Mouse (Mus musculus) hindbrain, embryonic 10.5 days (tissue): ENCODE results near the gene Bptf. TPM values are rescaled to one million over a fixed set of nuclear protein-coding genes. Genes with fewer than 3 reads are reported as not detected.
"Not testable (repeated sequence)": the region's sequence is repeated elsewhere in the genome, so short reads cannot be mapped to it uniquely, and the experiment has no call there.

ENCODE experiments used
- DNase-seq: peaks from one replicate; pipeline ENCODE4 v3.0.0-alpha.2; 2017; ENCODE audit warnings: low spot score
- H3K27ac ChIP-seq: fragments of 300-500 bp; sonication (generic); 2 replicates; pipeline ENCODE4 v1.5.1; 2016; ENCODE audit warnings: mild to moderate bottlenecking, moderate library complexity
- H3K27me3 ChIP-seq: fragments of 300-500 bp; sonication (generic); 2 replicates; pipeline ENCODE4 v1.6.1; 2016; ENCODE audit warnings: mild to moderate bottlenecking; ENCODE audit not compliant: poor library complexity, insufficient read depth, severe bottlenecking
- H3K36me3 ChIP-seq: fragments of 300-500 bp; sonication (generic); 2 replicates; pipeline ENCODE4 v1.6.1; 2016; ENCODE audit warnings: mild to moderate bottlenecking, moderate library complexity
- H3K4me1 ChIP-seq: fragments of 300-500 bp; sonication (generic); replicated peaks from 2 replicates; pipeline ENCODE4 v1.6.1; 2016; ENCODE audit warnings: mild to moderate bottlenecking
- H3K4me3 ChIP-seq: fragments of 300-500 bp; sonication (generic); 2 replicates; pipeline ENCODE4 v1.5.1; 2016; ENCODE audit warnings: mild to moderate bottlenecking, moderate library complexity
- H3K9me3 ChIP-seq: fragments of 300-500 bp; sonication (generic); 2 replicates; pipeline ENCODE4 v1.6.1; 2016; ENCODE audit warnings: mild to moderate bottlenecking, moderate library complexity
- WGBS: fragments of 180-500 bp; shearing (Covaris S2); methylation state at CpG from one replicate; pipeline ENCODE4 v1.1.7; 2016; 5-methylcytosine and 5-hydroxymethylcytosine counted together
- polyA plus RNA-seq: library from polyadenylated mRNA; unstranded; fragments of >200 nt; fragmentation: Nextera tagmentation; extraction: Ambion mirVana; gene quantifications from 2 replicates; pipeline ENCODE4 v1.2.1, GENCODE M21; 2016

Bptf gene
- polyA plus RNA-seq, 1 experiment from 2014 or later, result 26.8 TPM

DNA sequence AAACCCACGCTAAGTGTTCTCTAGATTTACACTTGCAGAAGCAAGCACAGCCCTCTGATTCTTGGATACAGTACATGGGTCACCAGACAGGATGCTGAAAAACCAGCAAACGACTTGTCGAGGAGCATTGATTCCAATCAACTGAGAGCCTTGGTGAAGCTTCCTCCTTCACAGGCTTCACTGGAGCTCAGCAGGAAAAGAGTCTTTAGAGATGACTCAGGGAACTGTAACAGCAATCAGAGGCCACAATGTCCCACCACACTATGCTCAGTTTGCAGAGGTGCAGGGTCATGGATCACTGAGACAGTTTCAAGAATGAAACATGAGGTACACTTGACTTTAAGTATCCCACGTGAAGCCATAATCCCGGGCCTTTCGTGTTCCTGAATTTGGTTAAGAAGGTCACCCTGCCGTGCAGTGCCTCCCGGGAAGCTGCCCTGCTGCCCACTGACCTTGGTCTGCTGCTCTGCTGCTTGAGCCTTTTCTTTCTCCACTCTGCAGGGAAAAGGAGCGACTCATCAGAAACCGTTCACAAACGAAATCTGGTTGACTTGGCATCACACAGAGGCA, 66.6 kb downstream of the Bptf start:
- Histone ChIP-seq H3K27ac (no peak overlapping the region), H3K9me3 (no peaks in the 10 kb centered on the region), H3K4me1 (no peaks in the 10 kb centered on the region), H3K4me3 (no peak overlapping the region), H3K27me3 (no peaks in the 10 kb centered on the region), H3K36me3 (peaks cover 96% of the 10 kb centered on the region)
- DNase-seq, result no peak
- 91% methylated on average over 11 of the region's 11 CpGs for WGBS

DNA sequence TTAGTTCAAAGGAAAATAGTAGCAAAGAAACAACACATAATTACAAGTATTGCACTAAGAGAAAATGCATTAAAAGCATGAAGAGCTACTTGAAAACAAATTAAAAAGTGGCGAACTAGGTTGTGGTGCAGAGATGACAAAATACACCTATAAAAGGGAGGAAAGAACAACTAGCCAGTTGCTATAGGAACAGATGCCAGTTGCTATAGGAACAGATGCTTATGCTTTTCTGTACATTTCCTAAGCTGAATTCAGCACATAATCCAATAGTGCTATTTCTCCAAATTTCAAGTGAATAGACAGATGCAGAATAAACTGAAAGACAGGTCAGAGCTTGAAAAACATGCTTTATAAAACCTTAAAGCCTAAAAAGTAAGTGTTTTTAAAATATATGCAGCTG, 67.3 kb downstream of the Bptf start:
- H3K4me3 ChIP-seq, result no peak overlapping the region
- no peaks in the 10 kb centered on the region for H3K27me3 ChIP-seq
- H3K4me1 ChIP-seq, result no peaks in the 10 kb centered on the region
- H3K36me3 ChIP-seq, result peaks cover 96% of the 10 kb centered on the region
- no peak for DNase-seq
- no peaks in the 10 kb centered on the region for H3K9me3 ChIP-seq
- H3K27ac ChIP-seq, result no peak overlapping the region
- 95% methylated on average over 1 of the region's 1 CpGs for WGBS

GRCm38 (mm10) chr11:107063067-107063466, 68.9 kb downstream of the Bptf start:
- Histone ChIP-seq H3K4me1 (no peaks in the 10 kb centered on the region), H3K27me3 (no peaks in the 10 kb centered on the region), H3K27ac (no peak overlapping the region), H3K9me3 (no peaks in the 10 kb centered on the region), H3K36me3 (peaks cover 98% of the 10 kb centered on the region), H3K4me3 (no peak overlapping the region)
- no peak for DNase-seq
- WGBS, result 96% methylated on average over 3 of the region's 3 CpGs

DNA sequence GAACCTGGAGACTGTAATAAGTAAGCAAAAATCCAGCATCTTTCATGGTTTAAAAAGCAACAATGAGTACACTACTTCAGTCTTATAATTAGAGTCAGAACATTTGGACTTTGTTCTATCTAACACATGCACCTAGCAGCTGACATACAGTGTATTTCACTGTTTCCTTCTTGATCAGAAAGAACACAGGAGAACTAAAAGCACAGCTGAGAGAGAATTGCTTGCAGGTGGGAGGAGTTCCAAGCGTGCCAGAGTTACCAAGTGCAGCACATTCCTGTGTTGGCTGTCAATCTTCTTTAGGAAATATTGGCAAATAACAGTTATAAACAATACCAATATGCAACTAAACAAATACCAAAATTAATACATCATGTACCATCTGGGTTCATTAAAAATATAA, 71.0 kb downstream of the Bptf start:
- Histone ChIP-seq H3K9me3 (no peaks in the 10 kb centered on the region), H3K27ac (no peak overlapping the region), H3K36me3 (peaks cover 98% of the 10 kb centered on the region), H3K4me1 (no peaks in the 10 kb centered on the region), H3K4me3 (no peak overlapping the region), H3K27me3 (no peaks in the 10 kb centered on the region)
- WGBS, result 88% methylated on average over 1 of the region's 1 CpGs
- no peak for DNase-seq

DNA sequence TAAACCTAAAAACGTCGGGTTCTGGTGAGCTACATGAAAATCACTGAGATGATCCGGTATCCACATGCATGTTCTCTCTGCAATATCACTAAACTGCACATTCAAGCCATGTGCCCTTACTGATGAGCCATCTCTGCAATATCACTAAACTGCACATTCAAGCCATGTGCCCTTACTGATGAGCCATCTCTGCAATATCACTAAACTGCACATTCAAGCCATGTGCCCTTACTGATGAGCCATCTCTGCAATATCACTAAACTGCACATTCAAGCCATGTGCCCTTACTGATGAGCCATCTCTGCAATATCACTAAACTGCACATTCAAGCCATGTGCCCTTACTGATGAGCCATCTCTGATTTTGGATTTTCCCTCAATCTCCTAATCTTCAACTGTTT, 72.3 kb downstream of the Bptf start:
- H3K9me3 ChIP-seq, H3K27me3 ChIP-seq, DNase-seq, H3K4me3 ChIP-seq, H3K27ac ChIP-seq, H3K4me1 ChIP-seq: not testable (repeated sequence)
- H3K36me3 ChIP-seq, result peaks cover 98% of the 10 kb centered on the region
- WGBS, result 94% methylated on average over 3 of the region's 3 CpGs

- Histone ChIP-seq H3K9me3 (no peaks in the 10 kb centered on the region), H3K4me1 (no peaks in the 10 kb centered on the region), H3K27ac (no peak overlapping the region), H3K4me3 (no peak overlapping the region), H3K27me3 (no peaks in the 10 kb centered on the region), H3K36me3 (peaks cover 100% of the 10 kb centered on the region)
- WGBS, result 92% methylated on average over 6 of the region's 6 CpGs
- DNase-seq, result no peak
These were observed 74.5 kb downstream of the Bptf start for GRCm38 (mm10) chr11:107057391-107057790.

- H3K36me3 ChIP-seq, result peaks cover 90% of the 10 kb centered on the region
- WGBS, result 94% methylated on average over 6 of the region's 6 CpGs
These were observed 77.1 kb downstream of the Bptf start for GRCm38 (mm10) chr11:107054870-107055269.

GRCm38 (mm10) chr11:107046766-107047620, 84.9 kb downstream of the Bptf start:
- no peaks in the 10 kb centered on the region for H3K9me3 ChIP-seq
- H3K4me3 ChIP-seq, result no peak overlapping the region
- no peaks in the 10 kb centered on the region for H3K27me3 ChIP-seq
- peaks cover 71% of the 10 kb centered on the region for H3K36me3 ChIP-seq
- DNase-seq, result no peak
- WGBS, result 91% methylated on average over 15 of the region's 15 CpGs
- H3K4me1 ChIP-seq, result no peaks in the 10 kb centered on the region
- no peak overlapping the region for H3K27ac ChIP-seq

More at GRCm38 (mm10) chr11:107054870-107055269, 77.1 kb downstream of the Bptf start:
- no peak for DNase-seq
- H3K9me3 ChIP-seq, result no peaks in the 10 kb centered on the region
- H3K4me1 ChIP-seq, result no peaks in the 10 kb centered on the region
- no peak overlapping the region for H3K27ac ChIP-seq
- H3K4me3 ChIP-seq, result no peak overlapping the region
- no peaks in the 10 kb centered on the region for H3K27me3 ChIP-seq

DNA sequence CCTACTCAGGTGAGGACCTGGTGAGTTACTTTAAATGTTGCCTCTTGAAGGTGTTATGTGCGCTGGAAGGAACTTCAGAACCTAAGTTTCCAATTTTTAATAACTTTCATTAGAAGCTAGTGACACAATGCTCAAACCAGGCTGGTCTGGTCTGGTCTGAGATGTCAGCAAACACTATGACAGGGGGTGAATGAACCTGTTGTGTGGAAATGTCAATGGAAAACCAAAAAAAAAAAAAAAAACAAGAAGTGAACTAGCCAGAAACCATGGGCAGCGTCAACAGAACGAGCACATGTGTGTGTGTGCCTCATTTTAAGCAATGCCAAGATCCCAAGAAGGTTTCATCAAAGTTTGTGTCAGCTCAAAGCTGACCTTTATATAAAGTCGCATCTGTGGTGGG, 86.4 kb downstream of the Bptf start:
- WGBS, result 95% methylated on average over 4 of the region's 4 CpGs

GRCm38 (mm10) chr11:107044321-107044720, 87.6 kb downstream of the Bptf start:
- H3K36me3 ChIP-seq, result peaks cover 86% of the 10 kb centered on the region
- H3K4me3 ChIP-seq, result no peak overlapping the region
- H3K4me1 ChIP-seq, result no peaks in the 10 kb centered on the region
- H3K9me3 ChIP-seq, result no peaks in the 10 kb centered on the region
- no peak overlapping the region for H3K27ac ChIP-seq
- no peaks in the 10 kb centered on the region for H3K27me3 ChIP-seq
- WGBS, result 65% methylated on average over 5 of the region's 5 CpGs
- peak; percentile 42 for DNase-seq

More for the DNA sequence above, 86.4 kb downstream of the Bptf start:
- DNase-seq, result no peak
- Histone ChIP-seq H3K9me3 (no peaks in the 10 kb centered on the region), H3K36me3 (peaks cover 74% of the 10 kb centered on the region), H3K27ac (no peak overlapping the region), H3K27me3 (no peaks in the 10 kb centered on the region), H3K4me3 (no peak overlapping the region), H3K4me1 (no peaks in the 10 kb centered on the region)

- WGBS, result 95% methylated on average over 11 of the region's 11 CpGs
- no peak for DNase-seq
These were observed 88.6 kb downstream of the Bptf start for GRCm38 (mm10) chr11:107043361-107043760.

DNA sequence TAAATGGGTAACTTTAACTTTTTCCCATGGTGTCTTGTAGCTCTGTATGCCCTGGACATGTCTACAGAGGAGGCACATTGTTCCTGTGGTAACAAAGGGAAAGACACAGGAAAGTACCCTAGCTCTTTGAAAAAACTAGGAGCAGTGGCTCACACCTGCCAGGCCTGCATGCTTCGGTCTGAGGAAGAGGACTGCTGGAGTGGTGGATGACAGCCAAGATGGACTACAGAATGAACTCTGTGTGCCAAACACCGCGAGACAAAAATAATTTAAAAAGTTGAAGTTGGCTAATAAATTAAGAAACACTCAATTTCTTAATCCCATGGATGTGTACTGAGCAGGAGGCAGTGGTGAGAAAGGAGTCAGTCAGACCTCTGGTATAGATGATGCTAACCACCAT, 90.5 kb downstream of the Bptf start:
- no peaks in the 10 kb centered on the region for H3K9me3 ChIP-seq
- H3K4me3 ChIP-seq, result no peak overlapping the region
- no peaks in the 10 kb centered on the region for H3K4me1 ChIP-seq
- H3K27me3 ChIP-seq, result no peaks in the 10 kb centered on the region
- no peak for DNase-seq
- WGBS, result 95% methylated on average over 3 of the region's 3 CpGs
- no peak overlapping the region for H3K27ac ChIP-seq
- H3K36me3 ChIP-seq, result peaks cover 96% of the 10 kb centered on the region

More at GRCm38 (mm10) chr11:107043361-107043760, 88.6 kb downstream of the Bptf start:
- Histone ChIP-seq H3K27ac (no peak overlapping the region), H3K4me3 (no peak overlapping the region), H3K4me1 (no peaks in the 10 kb centered on the region), H3K36me3 (peaks cover 96% of the 10 kb centered on the region), H3K9me3 (no peaks in the 10 kb centered on the region), H3K27me3 (no peaks in the 10 kb centered on the region)

- Histone ChIP-seq H3K27ac (no peak overlapping the region), H3K4me3 (no peak overlapping the region), H3K4me1 (no peaks in the 10 kb centered on the region), H3K36me3 (peaks cover 92% of the 10 kb centered on the region), H3K9me3 (no peaks in the 10 kb centered on the region), H3K27me3 (no peaks in the 10 kb centered on the region)
- 96% methylated on average over 5 of the region's 5 CpGs for WGBS
- DNase-seq, result no peak
These were observed 92.5 kb downstream of the Bptf start for GRCm38 (mm10) chr11:107039417-107039816.
